Mouse (Mus musculus): ENCODE measurements around the gene Antxr1. TPM values are rescaled to one million over a fixed set of nuclear protein-coding genes. Genes with fewer than 3 reads are reported as not detected.
A peak's percentile ranks its signal among the peaks of the same experiment; 100 is the strongest.

Antxr1 gene
- total and polyA plus RNA-seq, 3 experiments: 4.8 to 8.5 (median 6.5) TPM

DNA sequence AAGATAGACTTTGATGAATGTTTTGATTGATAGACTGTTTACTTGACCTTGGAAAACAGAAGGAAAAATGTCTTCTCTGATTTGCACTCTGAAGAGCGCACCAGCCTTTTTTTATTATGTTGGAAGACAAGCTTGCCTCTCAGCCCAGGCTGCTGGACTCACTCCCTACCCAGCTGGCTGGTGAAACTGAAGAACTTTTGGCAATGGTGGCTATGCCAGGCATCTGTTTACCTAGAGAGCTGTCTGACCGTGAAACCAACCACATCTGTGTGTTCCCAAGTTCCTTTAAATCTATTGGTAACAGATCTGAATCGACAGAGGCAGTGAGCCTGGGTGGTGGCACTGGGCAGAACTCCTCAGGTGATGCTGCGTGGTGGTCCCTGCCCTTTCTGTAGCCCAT is 102.5 kb downstream of the Antxr1 start:
- no peak for DNase-seq
- Histone ChIP-seq H3K27ac (no peak overlapping the region), H3K79me2 (replicated peaks; ENCODE audit: control insufficient read depth, insufficient read depth, low read length) (no peaks in the 10 kb centered on the region), H3K27me3 (ENCODE audit: control insufficient read depth, insufficient read depth, low read length) (no peaks in the 10 kb centered on the region), H3K36me3 (ENCODE audit: control insufficient read depth, insufficient read depth, low read length) (no peaks in the 10 kb centered on the region), H3K4me3 (no peak overlapping the region), H3K9ac (ENCODE audit: low read depth, low read length) (no peak overlapping the region), H3K4me1 (ENCODE audit: control insufficient read depth, insufficient read depth, low read length) (no peaks in the 10 kb centered on the region)
- intact Hi-C loops (cut with DNase I): no loop called here
- 84% methylated on average over 4 of the region's 4 CpGs for WGBS
- TF ChIP-seq EP300 (IDR thresholded peaks at IDR 0.05; ENCODE audit: insufficient read depth, low read depth, low read length) (no peak), CTCF (IDR thresholded peaks at IDR 0.05) (no peak), POLR2A (IDR thresholded peaks at IDR 0.05; ENCODE audit: insufficient read depth, low read depth, low read length) (no peak)

- TF ChIP-seq POLR2A (IDR thresholded peaks at IDR 0.05; ENCODE audit: insufficient read depth, low read depth, low read length) (no peak), CTCF (IDR thresholded peaks at IDR 0.05) (no peak), EP300 (IDR thresholded peaks at IDR 0.05; ENCODE audit: insufficient read depth, low read depth, low read length) (no peak)
- DNase-seq: no peak
- H3K27me3 ChIP-seq (ENCODE audit: control insufficient read depth, insufficient read depth, low read length): no peaks in the 10 kb centered on the region
- H3K36me3 ChIP-seq (ENCODE audit: control insufficient read depth, insufficient read depth, low read length): no peaks in the 10 kb centered on the region
- no peak overlapping the region for H3K4me3 ChIP-seq
- H3K79me2 ChIP-seq (replicated peaks; ENCODE audit: control insufficient read depth, insufficient read depth, low read length): no peaks in the 10 kb centered on the region
- H3K9ac ChIP-seq (ENCODE audit: low read depth, low read length): no peak overlapping the region
- no peaks in the 10 kb centered on the region for H3K4me1 ChIP-seq (ENCODE audit: control insufficient read depth, insufficient read depth, low read length)
- H3K27ac ChIP-seq: no peak overlapping the region
- intact Hi-C loops (cut with DNase I): no loop called here
- 89% methylated on average over 2 of the region's 2 CpGs for WGBS
These were observed 105.6 kb downstream of the Antxr1 start for GRCm38 (mm10) chr6:87230041-87230440.

DNA sequence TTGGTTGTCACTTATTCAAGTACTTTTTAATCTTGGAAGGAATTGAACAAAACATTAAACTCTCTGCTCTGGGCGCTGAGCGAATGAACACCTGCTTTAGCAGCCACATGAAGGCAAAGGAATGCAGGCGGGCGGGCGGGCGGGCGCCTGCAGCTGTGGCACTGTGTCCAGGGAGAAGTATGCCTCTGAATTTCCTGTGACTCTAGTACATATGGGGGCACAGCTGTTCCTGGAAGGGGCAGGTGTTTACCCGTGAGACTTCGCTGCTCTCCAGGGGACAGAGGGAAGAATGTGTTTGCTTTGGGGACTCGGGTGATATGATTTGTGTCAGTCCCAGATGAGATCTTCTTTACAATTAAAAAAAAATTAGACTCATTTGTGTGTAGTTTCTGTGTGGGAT is 107.7 kb downstream of the Antxr1 start:
- no peaks in the 10 kb centered on the region for H3K79me2 ChIP-seq (replicated peaks; ENCODE audit: control insufficient read depth, insufficient read depth, low read length)
- no peaks in the 10 kb centered on the region for H3K27me3 ChIP-seq (ENCODE audit: control insufficient read depth, insufficient read depth, low read length)
- no peak overlapping the region for H3K9ac ChIP-seq (ENCODE audit: low read depth, low read length)
- no peak for DNase-seq
- 56% methylated on average over 10 of the region's 10 CpGs for WGBS
- no peak overlapping the region for H3K27ac ChIP-seq
- TF ChIP-seq EP300 (IDR thresholded peaks at IDR 0.05; ENCODE audit: insufficient read depth, low read depth, low read length) (no peak), CTCF (IDR thresholded peaks at IDR 0.05) (no peak), POLR2A (IDR thresholded peaks at IDR 0.05; ENCODE audit: insufficient read depth, low read depth, low read length) (no peak)
- intact Hi-C loops (cut with DNase I): no loop called here
- H3K4me1 ChIP-seq (ENCODE audit: control insufficient read depth, insufficient read depth, low read length): no peaks in the 10 kb centered on the region
- no peak overlapping the region for H3K4me3 ChIP-seq
- no peaks in the 10 kb centered on the region for H3K36me3 ChIP-seq (ENCODE audit: control insufficient read depth, insufficient read depth, low read length)

DNA sequence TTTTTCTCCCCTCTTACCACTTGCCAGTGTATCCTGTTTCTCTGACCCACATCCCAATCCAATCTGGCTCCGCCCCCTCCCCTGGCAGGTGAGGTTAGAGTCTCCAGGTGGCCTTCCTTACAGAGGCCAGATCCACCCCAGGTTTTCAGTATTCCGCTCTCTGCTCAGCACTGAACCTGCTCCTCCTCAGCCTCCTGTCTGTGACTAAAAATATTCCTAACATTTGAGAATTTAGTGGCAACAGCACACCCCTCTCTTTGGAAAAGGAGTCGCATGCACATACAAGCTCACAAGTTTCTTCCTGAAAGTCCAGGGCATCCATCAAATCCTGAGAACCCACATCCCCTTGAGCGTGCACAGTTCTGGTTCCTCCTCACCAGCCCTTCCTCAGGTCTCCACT is 109.3 kb downstream of the Antxr1 start:
- intact Hi-C loops (cut with DNase I): no loop called here
- H3K4me1 ChIP-seq (ENCODE audit: control insufficient read depth, insufficient read depth, low read length): no peaks in the 10 kb centered on the region
- no peak overlapping the region for H3K9ac ChIP-seq (ENCODE audit: low read depth, low read length)
- no peak overlapping the region for H3K27ac ChIP-seq
- DNase-seq: no peak
- H3K79me2 ChIP-seq (replicated peaks; ENCODE audit: control insufficient read depth, insufficient read depth, low read length): no peaks in the 10 kb centered on the region
- no peak overlapping the region for H3K4me3 ChIP-seq
- WGBS: 87% methylated on average over 4 of the region's 4 CpGs
- no peak for TF ChIP-seq CTCF (IDR thresholded peaks at IDR 0.05)
- no peak for TF ChIP-seq EP300 (IDR thresholded peaks at IDR 0.05; ENCODE audit: insufficient read depth, low read depth, low read length)
- no peak for TF ChIP-seq POLR2A (IDR thresholded peaks at IDR 0.05; ENCODE audit: insufficient read depth, low read depth, low read length)
- no peaks in the 10 kb centered on the region for H3K27me3 ChIP-seq (ENCODE audit: control insufficient read depth, insufficient read depth, low read length)
- H3K36me3 ChIP-seq (ENCODE audit: control insufficient read depth, insufficient read depth, low read length): no peaks in the 10 kb centered on the region

DNA sequence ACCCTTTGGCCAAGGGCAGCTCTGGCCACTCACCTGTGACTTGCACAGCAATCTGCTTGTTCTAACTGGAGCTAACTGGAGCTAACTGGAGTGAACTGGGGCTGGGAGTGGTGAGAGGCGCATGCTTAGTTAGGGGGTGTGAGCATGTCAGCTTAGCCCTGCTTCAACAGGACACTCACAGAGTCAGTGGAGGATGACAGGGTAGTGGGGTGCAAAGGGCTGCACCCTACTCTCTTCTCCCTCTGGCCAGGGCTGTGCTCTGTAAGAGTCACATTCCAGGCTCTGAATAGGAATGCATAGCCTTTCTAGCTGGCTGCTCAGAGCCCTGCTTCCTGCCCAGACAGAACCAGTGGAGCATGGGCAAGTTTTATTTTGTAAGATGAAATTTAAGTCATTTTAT is 110.3 kb downstream of the Antxr1 start:
- intact Hi-C loops (cut with DNase I): no loop called here
- Histone ChIP-seq H3K9ac (ENCODE audit: low read depth, low read length) (no peak overlapping the region), H3K27me3 (ENCODE audit: control insufficient read depth, insufficient read depth, low read length) (no peaks in the 10 kb centered on the region), H3K27ac (no peak overlapping the region), H3K4me1 (ENCODE audit: control insufficient read depth, insufficient read depth, low read length) (no peaks in the 10 kb centered on the region), H3K79me2 (replicated peaks; ENCODE audit: control insufficient read depth, insufficient read depth, low read length) (no peaks in the 10 kb centered on the region), H3K4me3 (no peak overlapping the region), H3K36me3 (ENCODE audit: control insufficient read depth, insufficient read depth, low read length) (no peaks in the 10 kb centered on the region)
- TF ChIP-seq EP300 (IDR thresholded peaks at IDR 0.05; ENCODE audit: insufficient read depth, low read depth, low read length) (no peak), CTCF (IDR thresholded peaks at IDR 0.05) (no peak), POLR2A (IDR thresholded peaks at IDR 0.05; ENCODE audit: insufficient read depth, low read depth, low read length) (no peak)
- 94% methylated on average over 1 of the region's 1 CpGs for WGBS
- no peak for DNase-seq

DNA sequence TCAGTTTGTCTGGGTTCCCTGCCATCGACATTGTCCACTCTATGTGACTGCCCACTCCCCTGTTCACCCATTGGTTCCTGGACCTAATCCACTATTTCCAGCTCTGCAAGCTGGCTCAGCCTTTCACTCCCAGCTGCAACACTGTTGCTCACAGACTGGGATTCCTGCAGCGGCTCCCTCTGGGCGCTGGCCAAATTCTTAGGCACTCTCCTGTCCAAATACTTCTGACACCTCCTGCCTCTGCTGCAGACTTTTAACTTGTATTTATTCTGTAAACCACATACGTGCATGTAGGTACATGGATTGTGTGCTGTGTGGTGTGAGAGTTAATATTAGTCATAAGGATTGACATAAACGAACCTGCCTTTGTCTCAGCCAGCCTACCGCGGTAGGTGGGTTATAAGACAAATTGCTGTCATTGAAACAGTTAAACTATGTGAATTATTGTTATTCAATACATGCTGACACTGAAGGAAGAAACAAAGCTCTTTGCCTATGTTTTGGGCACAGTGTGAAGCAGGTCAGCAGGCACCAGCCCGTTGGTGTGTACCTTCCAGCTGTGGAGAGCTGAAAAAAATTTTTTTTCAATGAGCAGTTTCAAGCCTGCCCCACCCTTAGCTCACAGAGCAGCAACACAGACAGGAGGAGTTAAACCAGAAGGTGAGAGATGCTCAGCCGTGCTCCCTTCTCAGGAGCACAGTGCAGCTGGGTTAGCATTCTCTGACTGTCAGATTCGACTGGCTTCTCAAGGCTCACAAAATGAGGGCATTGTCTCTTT is 112.6 kb downstream of the Antxr1 start:
- 55% methylated on average over 10 of the region's 10 CpGs for WGBS

More for the DNA sequence above, 112.6 kb downstream of the Antxr1 start:
- H3K36me3 ChIP-seq (ENCODE audit: control insufficient read depth, insufficient read depth, low read length): no peaks in the 10 kb centered on the region
- H3K27me3 ChIP-seq (ENCODE audit: control insufficient read depth, insufficient read depth, low read length): no peaks in the 10 kb centered on the region
- H3K79me2 ChIP-seq (replicated peaks; ENCODE audit: control insufficient read depth, insufficient read depth, low read length): no peaks in the 10 kb centered on the region
- TF ChIP-seq POLR2A (IDR thresholded peaks at IDR 0.05; ENCODE audit: insufficient read depth, low read depth, low read length) (no peak), CTCF (IDR thresholded peaks at IDR 0.05) (no peak), EP300 (IDR thresholded peaks at IDR 0.05; ENCODE audit: insufficient read depth, low read depth, low read length) (no peak)
- no peak overlapping the region for H3K4me3 ChIP-seq
- no peaks in the 10 kb centered on the region for H3K4me1 ChIP-seq (ENCODE audit: control insufficient read depth, insufficient read depth, low read length)
- H3K9ac ChIP-seq (ENCODE audit: low read depth, low read length): no peak overlapping the region
- peak; percentile 24 to 31 for DNase-seq
- intact Hi-C loops (cut with DNase I): no loop called here
- no peak overlapping the region for H3K27ac ChIP-seq
